ENCODE assay signal across 14 mouse cellular contexts in genomic region chr15:95882436-95882835, GRCm38 (mm10).
"Had no signal": no experiment of that assay in that cellular context is flagged by ENCODE, and none has a peak within 500 bp of the region (broad histone marks: within the 10 kb centered on the region; RNA-seq: fewer than 3 reads in every experiment).

No protein-coding gene starts in this region.

- H3K9ac ChIP-seq: kidney, embryonic 15.5 days; lung, embryonic 14.5 days; midbrain, embryonic 13.5 days; neural tube, embryonic 12.5 days; stomach, embryonic 15.5 days had no signal

- H3K9me3 ChIP-seq: kidney, embryonic 15.5 days; limb, embryonic 10.5 days; midbrain, embryonic 13.5 days; neural tube, embryonic 12.5 days; stomach, embryonic 15.5 days had no signal

- DNase-seq: kidney, adult 2 months; kidney, postnatal 25 days; lung, embryonic 14.5 days; lung, postnatal 10 days; lung, postnatal 4 days; retina, postnatal 1 day; thymus, postnatal 36 days had no signal

- ATAC-seq: intestine, embryonic 16.5 days; midbrain, embryonic 13.5 days had no signal

- H3K4me3 ChIP-seq: kidney, embryonic 15.5 days; left cerebral cortex, adult 2 months; limb, embryonic 10.5 days; midbrain, embryonic 13.5 days; neural tube, embryonic 12.5 days; stomach, embryonic 15.5 days had no signal

- H3K36me3 ChIP-seq: midbrain, embryonic 13.5 days; neural tube, embryonic 12.5 days; stomach, embryonic 15.5 days had no signal

- H3K27me3 ChIP-seq: kidney, embryonic 15.5 days; midbrain, embryonic 13.5 days; neural tube, embryonic 12.5 days; stomach, embryonic 15.5 days had no signal

- H3K27ac ChIP-seq: kidney, embryonic 15.5 days; left cerebral cortex, adult 2 months; limb, embryonic 10.5 days; midbrain, embryonic 13.5 days; neural tube, embryonic 12.5 days; stomach, embryonic 15.5 days had no signal

- H3K4me2 ChIP-seq: kidney, embryonic 15.5 days; lung, embryonic 14.5 days; midbrain, embryonic 13.5 days; neural tube, embryonic 12.5 days; stomach, embryonic 15.5 days had no signal
